Mouse (Mus musculus) intestine, embryonic 15.5 days (tissue): ENCODE data around the gene Psip1. TPM values are rescaled to one million over a fixed set of nuclear protein-coding genes. Genes with fewer than 3 reads are reported as not detected.

Source experiments
- ATAC-seq: fragments of 200-750 bp; cut with Nextera tagmentation; 2 replicates; pipeline ENCODE4 v1.8.0; 2017; ENCODE audit warnings: moderate TSS enrichment, moderate library complexity
- H3K27ac ChIP-seq: fragments of 300-500 bp; sonication (generic); 2 replicates; pipeline ENCODE4 v1.5.1; 2015; ENCODE audit warnings: mild to moderate bottlenecking, inconsistent platforms
- H3K27me3 ChIP-seq: fragments of 300-500 bp; sonication (generic); replicated peaks from 2 replicates; pipeline ENCODE4 v1.6.1; 2015; ENCODE audit warnings: inconsistent platforms
- H3K36me3 ChIP-seq: fragments of 300-500 bp; sonication (generic); 2 replicates; pipeline ENCODE4 v1.6.1; 2015; ENCODE audit warnings: inconsistent platforms
- H3K4me1 ChIP-seq: fragments of 300-500 bp; sonication (generic); replicated peaks from 2 replicates; pipeline ENCODE4 v1.6.1; 2015; ENCODE audit warnings: inconsistent platforms
- H3K4me2 ChIP-seq: fragments of 300-500 bp; sonication (generic); replicated peaks from 2 replicates; pipeline ENCODE4 v1.6.1; 2015; ENCODE audit warnings: mild to moderate bottlenecking, inconsistent platforms
- H3K4me3 ChIP-seq: fragments of 300-500 bp; sonication (generic); replicated peaks from 2 replicates; pipeline ENCODE4 v1.5.1; 2015; ENCODE audit warnings: inconsistent platforms
- H3K9ac ChIP-seq: fragments of 300-500 bp; sonication (generic); 2 replicates; pipeline ENCODE4 v1.6.1; 2015; ENCODE audit warnings: inconsistent platforms
- H3K9me3 ChIP-seq: fragments of 300-500 bp; sonication (generic); 2 replicates; pipeline ENCODE4 v1.6.1; 2016; ENCODE audit warnings: inconsistent platforms
- WGBS: fragments of 180-500 bp; shearing (Covaris S2); methylation state at CpG from one replicate; pipeline ENCODE4 v1.1.7; 2015; 5-methylcytosine and 5-hydroxymethylcytosine counted together
- polyA plus RNA-seq: library from polyadenylated mRNA; unstranded; fragments of >200 nt; fragmentation: Nextera tagmentation; extraction: Ambion mirVana; gene quantifications from 2 replicates; pipeline ENCODE4 v1.2.1, GENCODE M21; 2015

Psip1 gene
- polyA plus RNA-seq, 1 experiment from 2014 or later: 94.9 TPM

GRCm38 (mm10) chr4:83436375-83436774 is 49.9 kb downstream of the Psip1 start:
- H3K4me3 ChIP-seq: no peak overlapping the region
- no peak overlapping the region for H3K27ac ChIP-seq
- ATAC-seq: no peak
- H3K27me3 ChIP-seq: no peaks in the 10 kb centered on the region
- no peaks in the 10 kb centered on the region for H3K9me3 ChIP-seq
- H3K36me3 ChIP-seq: peaks cover 33% of the 10 kb centered on the region
- 96% methylated on average over 8 of the region's 8 CpGs for WGBS
- no peak overlapping the region for H3K4me2 ChIP-seq
- H3K4me1 ChIP-seq: no peaks in the 10 kb centered on the region
- no peak overlapping the region for H3K9ac ChIP-seq

GRCm38 (mm10) chr4:83432901-83433300 is 53.4 kb downstream of the Psip1 start:
- no peak for ATAC-seq
- Histone ChIP-seq H3K4me3 (no peak overlapping the region), H3K4me2 (no peak overlapping the region), H3K27ac (no peak overlapping the region), H3K9ac (no peak overlapping the region), H3K27me3 (no peaks in the 10 kb centered on the region), H3K4me1 (no peaks in the 10 kb centered on the region), H3K36me3 (peaks cover 36% of the 10 kb centered on the region), H3K9me3 (no peaks in the 10 kb centered on the region)
- WGBS: 86% methylated on average over 6 of the region's 6 CpGs

DNA sequence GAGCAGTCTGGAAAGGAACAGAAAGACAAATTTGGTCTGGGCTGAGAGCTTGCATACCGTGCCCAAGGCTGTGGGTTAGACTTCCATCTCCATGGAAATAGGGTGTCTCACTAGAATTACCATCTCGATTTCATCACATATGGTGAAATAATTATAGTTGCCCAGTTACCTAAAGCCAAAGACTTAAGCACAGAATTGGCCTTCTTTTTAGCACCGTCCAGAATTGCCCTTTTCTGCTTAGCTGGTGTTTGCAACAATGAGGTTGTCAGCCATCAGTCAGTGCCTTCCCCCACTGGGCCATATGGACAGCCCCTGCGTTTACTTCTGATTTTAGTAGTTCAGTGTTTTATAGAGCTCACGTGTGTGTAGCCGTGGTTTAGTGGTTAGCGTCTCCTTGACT is 54.3 kb downstream of the Psip1 start:
- H3K9me3 ChIP-seq: no peaks in the 10 kb centered on the region
- 91% methylated on average over 7 of the region's 7 CpGs for WGBS
- H3K27ac ChIP-seq: no peak overlapping the region
- H3K4me3 ChIP-seq: no peak overlapping the region
- peaks cover 38% of the 10 kb centered on the region for H3K36me3 ChIP-seq
- H3K4me2 ChIP-seq: no peak overlapping the region
- H3K9ac ChIP-seq: no peak overlapping the region
- H3K4me1 ChIP-seq: no peaks in the 10 kb centered on the region
- H3K27me3 ChIP-seq: no peaks in the 10 kb centered on the region
- ATAC-seq: no peak

DNA sequence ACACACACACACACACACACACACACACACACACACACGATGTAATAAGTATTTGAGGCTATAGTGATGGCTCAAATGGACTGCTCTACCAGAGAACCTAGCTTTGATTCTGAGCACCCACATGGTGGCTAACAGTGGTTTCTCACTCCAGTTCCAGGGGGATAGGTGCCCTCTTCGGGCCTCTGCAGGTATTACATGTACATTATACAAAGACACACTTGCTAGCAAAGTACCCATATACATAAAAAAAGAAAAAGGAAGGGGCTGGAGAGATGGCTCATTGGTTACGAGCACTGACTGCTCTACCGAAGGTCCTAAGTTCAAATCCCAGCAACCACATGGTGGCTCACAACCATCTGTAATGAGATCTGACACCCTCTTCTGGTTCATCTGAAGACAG is 57.4 kb downstream of the Psip1 start:
- WGBS: 91% methylated on average over 4 of the region's 4 CpGs

GRCm38 (mm10) chr4:83427696-83428095 is 58.6 kb downstream of the Psip1 start:
- Histone ChIP-seq H3K27ac (no peak overlapping the region), H3K4me2 (no peak overlapping the region), H3K27me3 (no peaks in the 10 kb centered on the region), H3K36me3 (peaks cover 28% of the 10 kb centered on the region), H3K9me3 (no peaks in the 10 kb centered on the region), H3K4me1 (no peaks in the 10 kb centered on the region), H3K9ac (no peak overlapping the region), H3K4me3 (no peak overlapping the region)
- 96% methylated on average over 8 of the region's 8 CpGs for WGBS
- ATAC-seq: no peak

More for the DNA sequence above, 57.4 kb downstream of the Psip1 start:
- no peak overlapping the region for H3K27ac ChIP-seq
- H3K36me3 ChIP-seq: peaks cover 28% of the 10 kb centered on the region
- H3K4me1 ChIP-seq: no peaks in the 10 kb centered on the region
- no peaks in the 10 kb centered on the region for H3K9me3 ChIP-seq
- H3K9ac ChIP-seq: no peak overlapping the region
- no peaks in the 10 kb centered on the region for H3K27me3 ChIP-seq
- no peak overlapping the region for H3K4me2 ChIP-seq
- no peak overlapping the region for H3K4me3 ChIP-seq
- ATAC-seq: no peak

DNA sequence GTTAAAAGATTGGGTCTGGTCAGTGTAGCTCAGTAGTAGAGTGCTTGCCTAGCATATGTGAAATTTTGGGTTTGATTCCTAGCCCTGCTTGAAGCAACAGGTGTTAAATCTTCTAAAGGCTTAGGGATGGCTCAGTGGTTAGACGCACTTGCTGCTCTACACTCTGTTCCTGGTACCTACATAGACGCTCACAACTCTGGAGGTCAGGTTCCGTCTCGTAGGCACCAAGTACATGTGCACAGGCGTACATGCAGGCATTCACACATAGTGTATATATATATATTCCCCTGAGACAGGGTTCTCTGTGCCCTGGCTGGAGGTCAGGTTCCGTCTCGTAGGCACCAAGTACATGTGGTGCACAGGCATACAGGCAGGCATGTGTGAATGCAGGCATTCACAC is 59.1 kb downstream of the Psip1 start:
- Histone ChIP-seq H3K4me2 (no peak overlapping the region), H3K4me3 (no peak overlapping the region), H3K27ac (no peak overlapping the region), H3K9ac (no peak overlapping the region), H3K4me1 (no peaks in the 10 kb centered on the region), H3K36me3 (peaks cover 27% of the 10 kb centered on the region), H3K9me3 (no peaks in the 10 kb centered on the region), H3K27me3 (no peaks in the 10 kb centered on the region)
- WGBS: 94% methylated on average over 7 of the region's 7 CpGs
- ATAC-seq: no peak

DNA sequence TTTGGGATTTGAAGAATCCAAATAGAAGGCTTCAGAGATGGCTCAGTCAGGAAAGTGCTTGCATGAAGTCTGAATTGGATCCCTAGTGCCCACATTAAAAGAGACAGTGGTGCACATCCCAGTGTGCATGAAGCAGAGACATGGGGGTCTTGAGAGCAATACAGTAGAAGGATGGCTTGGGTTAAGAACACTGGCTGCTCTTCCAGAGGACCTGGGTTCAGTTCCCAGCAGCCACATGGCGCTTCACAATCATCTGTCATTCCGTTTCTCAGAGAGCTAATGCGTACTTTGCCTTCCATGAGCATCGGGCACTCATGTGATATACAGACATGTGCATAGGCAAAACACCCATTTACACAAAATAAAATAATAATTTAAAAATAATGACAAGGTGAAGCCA is 61.1 kb downstream of the Psip1 start:
- no peak overlapping the region for H3K4me3 ChIP-seq
- 95% methylated on average over 4 of the region's 4 CpGs for WGBS

DNA sequence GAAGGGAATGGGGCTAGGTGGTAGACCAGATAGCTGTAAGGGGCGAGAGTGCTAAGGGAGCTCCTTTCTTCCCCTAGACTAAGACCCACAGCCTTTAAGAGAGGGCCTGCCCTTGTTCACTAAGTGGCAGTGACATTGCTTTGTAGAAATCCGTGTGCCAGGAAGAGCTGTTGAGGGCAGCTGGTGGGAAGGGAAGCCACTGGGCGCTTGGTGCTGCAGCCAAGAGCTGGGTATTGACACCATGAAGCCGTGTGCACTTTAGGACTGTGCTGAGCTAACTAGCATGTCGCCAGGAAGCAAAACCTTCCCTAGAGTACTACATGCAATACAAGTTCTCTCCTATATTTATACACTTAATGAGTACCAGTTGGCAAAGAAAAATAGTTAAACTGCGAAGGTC is 62.6 kb downstream of the Psip1 start:
- peaks cover 18% of the 10 kb centered on the region for H3K36me3 ChIP-seq
- H3K4me2 ChIP-seq: no peak overlapping the region
- H3K4me1 ChIP-seq: peaks cover 4% of the 10 kb centered on the region
- H3K27ac ChIP-seq: no peak overlapping the region
- no peak overlapping the region for H3K4me3 ChIP-seq
- H3K9me3 ChIP-seq: no peaks in the 10 kb centered on the region
- no peak overlapping the region for H3K9ac ChIP-seq
- H3K27me3 ChIP-seq: no peaks in the 10 kb centered on the region
- WGBS: 95% methylated on average over 6 of the region's 6 CpGs
- ATAC-seq: no peak

More for the DNA sequence above, 61.1 kb downstream of the Psip1 start:
- ATAC-seq: no peak
- Histone ChIP-seq H3K27ac (no peak overlapping the region), H3K4me1 (no peaks in the 10 kb centered on the region), H3K4me2 (no peak overlapping the region), H3K9ac (no peak overlapping the region), H3K27me3 (no peaks in the 10 kb centered on the region), H3K36me3 (peaks cover 21% of the 10 kb centered on the region), H3K9me3 (no peaks in the 10 kb centered on the region)

- Histone ChIP-seq H3K4me2 (peak overlapping the region; percentile 61), H3K36me3 (no peaks in the 10 kb centered on the region), H3K9ac (no peak overlapping the region), H3K27me3 (no peaks in the 10 kb centered on the region), H3K4me1 (peaks cover 7% of the 10 kb centered on the region), H3K9me3 (no peaks in the 10 kb centered on the region), H3K27ac (no peak overlapping the region), H3K4me3 (peak overlapping the region; percentile 94)
- WGBS: 64% methylated on average over 2 of the region's 2 CpGs
- ATAC-seq: no peak
These were observed 67.5 kb downstream of the Psip1 start for GRCm38 (mm10) chr4:83418781-83419180.

DNA sequence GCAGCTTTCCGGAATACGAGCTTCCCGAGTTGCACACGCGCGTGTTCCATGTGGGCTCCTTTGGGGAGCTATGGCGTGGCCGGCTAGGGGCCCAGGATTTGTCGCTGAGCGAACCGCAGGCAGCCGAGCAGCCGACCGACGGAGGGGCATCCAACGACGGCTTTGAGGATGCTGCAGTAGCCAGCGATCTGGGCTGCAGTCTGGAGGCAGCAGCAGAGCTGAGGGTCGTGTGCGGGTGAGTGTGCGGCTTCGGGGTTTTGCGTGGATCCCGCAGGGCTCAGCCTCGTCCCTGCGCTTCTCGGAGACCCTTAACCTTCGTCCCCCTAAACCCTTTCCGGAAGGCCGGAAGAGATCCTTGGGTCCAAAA is 68.5 kb downstream of the Psip1 start:
- H3K9ac ChIP-seq: peak overlapping the region; percentile 91
- no peaks in the 10 kb centered on the region for H3K9me3 ChIP-seq
- peak overlapping the region; percentile 54 for H3K27ac ChIP-seq
- under 1% methylated on average over 30 of the region's 30 CpGs for WGBS
- peaks cover 7% of the 10 kb centered on the region for H3K4me1 ChIP-seq
- no peaks in the 10 kb centered on the region for H3K36me3 ChIP-seq
- peak; percentile 67 for ATAC-seq
- H3K4me3 ChIP-seq: peak overlapping the region; percentile 94
- H3K27me3 ChIP-seq: no peaks in the 10 kb centered on the region
- H3K4me2 ChIP-seq: peak overlapping the region; percentile 61

DNA sequence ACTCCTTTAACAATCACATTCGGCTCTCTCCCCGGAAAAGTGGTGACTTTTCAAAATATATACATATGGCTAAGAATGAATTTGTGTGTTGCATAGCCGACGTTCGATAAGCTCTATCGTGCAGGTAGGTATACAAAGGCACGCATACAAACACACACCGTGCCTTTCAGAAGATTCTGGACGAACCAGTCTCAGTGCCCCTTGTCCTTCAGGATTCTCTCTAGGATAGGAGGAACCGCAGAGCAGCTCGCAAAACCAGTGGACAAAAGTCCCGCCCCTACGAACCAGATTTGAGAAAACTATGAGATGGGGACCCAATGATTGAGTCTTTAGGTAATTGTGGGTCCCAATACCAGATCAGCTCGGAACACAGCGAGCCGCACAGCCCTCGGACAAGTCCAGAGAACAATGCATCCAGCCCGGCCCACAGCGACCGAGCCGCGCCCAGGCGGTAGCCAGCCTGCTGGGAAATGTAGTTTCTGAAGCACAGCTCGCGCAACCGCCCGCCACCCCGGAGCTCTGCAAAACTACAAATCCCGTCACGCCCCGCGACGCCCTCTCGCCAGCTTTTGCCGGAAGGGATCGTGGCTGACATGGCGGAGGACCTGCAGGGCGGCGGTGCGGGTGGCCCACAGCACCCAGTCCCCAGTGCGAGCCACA is 69.0 kb downstream of the Psip1 start, which contains the start of gene Snapc3:
Gene Snapc3, plus strand, starts transcription at position 565 of the 660 bp plus-strand sequence.
- under 1% methylated on average over 41 of the region's 41 CpGs for WGBS
- peak within 1 kb of the TSS; percentile 94 for H3K4me3 ChIP-seq
- H3K27me3 ChIP-seq: no peaks in the 10 kb centered on the region
- peak; percentile 100 for ATAC-seq
- peaks cover 7% of the 10 kb centered on the region for H3K4me1 ChIP-seq
- H3K27ac ChIP-seq: peak within 1 kb of the TSS; percentile 70
- H3K36me3 ChIP-seq: no peaks in the 10 kb centered on the region
- peak within 1 kb of the TSS; percentile 61 for H3K4me2 ChIP-seq
- no peaks in the 10 kb centered on the region for H3K9me3 ChIP-seq
- H3K9ac ChIP-seq: peak within 1 kb of the TSS; percentile 91

DNA sequence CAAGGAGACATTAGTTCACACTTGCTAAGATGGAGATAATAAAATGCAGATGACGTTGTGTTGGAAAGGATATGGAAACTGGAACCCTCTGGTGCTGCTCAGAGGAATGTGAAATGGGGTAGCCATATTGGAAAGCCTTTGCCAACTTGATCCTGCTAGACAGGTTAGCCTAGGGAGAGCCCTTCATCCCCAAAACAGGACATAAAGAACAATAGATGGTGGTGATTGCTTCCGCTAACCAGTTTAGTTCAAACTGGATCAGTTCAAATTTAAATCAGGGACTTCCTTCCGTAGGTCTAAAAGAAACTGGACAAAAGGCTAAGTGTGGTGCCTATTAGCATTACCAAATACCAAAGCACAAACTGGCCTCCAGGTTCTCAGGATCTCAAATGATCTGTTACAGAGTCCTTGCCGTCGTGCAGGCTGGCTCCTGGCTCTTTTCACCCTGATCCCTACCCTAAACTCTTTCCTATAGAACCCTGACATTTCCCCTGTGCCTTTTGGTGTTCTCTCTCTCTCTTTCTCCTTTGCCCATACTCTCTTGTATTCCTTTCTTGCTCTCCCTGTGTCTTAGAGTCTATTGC is 71.9 kb downstream of the Psip1 start:
- 77% methylated on average over 5 of the region's 5 CpGs for WGBS
- Histone ChIP-seq H3K27ac (no peak overlapping the region), H3K9me3 (no peaks in the 10 kb centered on the region), H3K36me3 (no peaks in the 10 kb centered on the region), H3K4me1 (peaks cover 7% of the 10 kb centered on the region), H3K9ac (no peak overlapping the region), H3K4me3 (no peak overlapping the region), H3K27me3 (no peaks in the 10 kb centered on the region), H3K4me2 (no peak overlapping the region)
- ATAC-seq: no peak

DNA sequence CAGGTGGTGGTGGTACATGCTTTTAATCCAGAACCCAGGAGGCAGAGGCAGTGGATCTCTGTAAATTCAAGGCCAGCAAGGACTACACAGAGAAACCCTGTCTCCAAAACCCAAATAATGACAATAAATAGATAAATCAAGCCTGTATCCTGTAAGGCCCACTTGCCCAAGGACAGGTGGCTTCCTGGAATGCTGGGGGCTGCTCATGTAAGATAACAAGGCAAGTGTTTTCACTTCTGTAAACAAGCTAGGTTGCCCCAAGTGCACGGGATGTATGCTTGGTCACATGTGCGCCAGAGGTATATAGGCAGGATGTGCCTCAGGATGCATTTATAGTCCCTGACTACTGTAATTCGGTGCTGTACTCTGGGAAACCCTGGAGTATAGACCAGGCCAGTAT is 74.2 kb downstream of the Psip1 start:
- WGBS: 66% methylated on average over 3 of the region's 3 CpGs
- H3K4me3 ChIP-seq: no peak overlapping the region
- H3K27me3 ChIP-seq: no peaks in the 10 kb centered on the region
- no peaks in the 10 kb centered on the region for H3K4me1 ChIP-seq
- no peaks in the 10 kb centered on the region for H3K9me3 ChIP-seq
- ATAC-seq: no peak
- H3K27ac ChIP-seq: no peak overlapping the region
- no peak overlapping the region for H3K4me2 ChIP-seq
- no peak overlapping the region for H3K9ac ChIP-seq
- H3K36me3 ChIP-seq: no peaks in the 10 kb centered on the region
